Mouse (Mus musculus) MEL (cell line): ENCODE data around the gene Rbpj. TPM values are rescaled to one million over a fixed set of nuclear protein-coding genes. Genes with fewer than 3 reads are reported as not detected.

Experiments used
- DNase-seq: peaks from one replicate; pipeline ENCODE4 v3.0.0; 2011; ENCODE audit warnings: low read depth, low spot score
- H3K27ac ChIP-seq: 2 replicates; pipeline ENCODE4 v1.5.1; 2012; ENCODE audit warnings: low read depth, mild to moderate bottlenecking, control low read depth, low read length, moderate library complexity; ENCODE audit not compliant: control insufficient read depth
- H3K27me3 ChIP-seq, 2 experiments: fragments of 150-350 bp in 1 of 2; sonication (generic) in 1 of 2; 2 replicates each; pipeline ENCODE4 v1.6.1; 2012; ENCODE audit warnings: low read length in 2 of 2, mild to moderate bottlenecking in 2 of 2, improper control_type of control experiment in 1 of 2, moderate library complexity in 1 of 2; ENCODE audit not compliant: insufficient read depth in 2 of 2, control insufficient read depth in 1 of 2
- H3K36me3 ChIP-seq, 2 experiments: 2 replicates each; pipeline ENCODE4 v1.6.1; 2012 to 2014; ENCODE audit warnings: low read length in 2 of 2, improper control_type of control experiment in 1 of 2, inconsistent platforms in 1 of 2, mild to moderate bottlenecking in 1 of 2; ENCODE audit not compliant: insufficient read depth in 2 of 2, control insufficient read depth in 1 of 2
- H3K4me1 ChIP-seq, 2 experiments: fragments of 150-350 bp in 1 of 2; sonication (generic) in 1 of 2; 2 replicates each; pipeline ENCODE4 v1.6.1; 2012; ENCODE audit warnings: low read length in 2 of 2, improper control_type of control experiment in 1 of 2, mild to moderate bottlenecking in 1 of 2; ENCODE audit not compliant: insufficient read depth in 2 of 2, control insufficient read depth in 1 of 2
- H3K4me3 ChIP-seq, 2 experiments: fragments of 150-350 bp in 1 of 2; sonication (generic) in 1 of 2; 2 replicates each; pipeline ENCODE4 v1.5.1; 2012; ENCODE audit warnings: low read depth in 2 of 2, low read length in 2 of 2, mild to moderate bottlenecking in 2 of 2, moderate library complexity in 2 of 2, control low read depth in 1 of 2, improper control_type of control experiment in 1 of 2; ENCODE audit not compliant: control insufficient read depth in 1 of 2, insufficient read depth in 1 of 2
- H3K79me2 ChIP-seq: 2 replicates; pipeline ENCODE4 v1.6.1; 2012; ENCODE audit warnings: mild to moderate bottlenecking, low read length, moderate library complexity; ENCODE audit not compliant: control insufficient read depth, poor library complexity, insufficient read depth
- H3K9ac ChIP-seq: 2 replicates; pipeline ENCODE4 v1.6.1; 2012; ENCODE audit warnings: low read depth, mild to moderate bottlenecking, control low read depth, low read length, moderate library complexity; ENCODE audit not compliant: control insufficient read depth, poor library complexity, severe bottlenecking
- H3K9me3 ChIP-seq: fragments of 150-350 bp; sonication (generic); replicated peaks from 2 replicates; pipeline ENCODE4 v1.6.1; 2012; ENCODE audit warnings: mild to moderate bottlenecking, low read length, improper control_type of control experiment, moderate library complexity; ENCODE audit not compliant: insufficient read depth
- CHD1 ChIP-seq: IDR thresholded peaks from 2 replicates; pipeline ENCODE4 v1.6.1; 2012; ENCODE audit warnings: low read depth, mild to moderate bottlenecking, inconsistent platforms, low read length, improper control_type of control experiment
- E2F4 ChIP-seq: IDR thresholded peaks from 2 replicates; pipeline ENCODE4 v1.6.1; 2011; ENCODE audit warnings: low read depth, low read length, improper control_type of control experiment, borderline replicate concordance
- ELF1 ChIP-seq: IDR thresholded peaks from 2 replicates; pipeline ENCODE4 v1.6.1; 2014; ENCODE audit warnings: low read depth, mild to moderate bottlenecking, inconsistent platforms, low read length, improper control_type of control experiment, moderate library complexity
- EP300 ChIP-seq, 2 experiments: IDR thresholded peaks; 2 replicates each; pipeline ENCODE4 v1.6.1; 2011; ENCODE audit warnings: improper control_type of control experiment in 2 of 2, low read length in 2 of 2, low read depth in 1 of 2, mild to moderate bottlenecking in 1 of 2
- GABPA ChIP-seq: IDR thresholded peaks from 2 replicates; pipeline ENCODE4 v1.6.1; 2012; ENCODE audit warnings: low read depth, mild to moderate bottlenecking, inconsistent platforms, low read length, improper control_type of control experiment, moderate library complexity
- GATA1 ChIP-seq: IDR thresholded peaks from 2 replicates; pipeline ENCODE4 v1.6.1; 2011; ENCODE audit warnings: low read depth, low read length, improper control_type of control experiment
- HCFC1 ChIP-seq: IDR thresholded peaks from 2 replicates; pipeline ENCODE4 v1.6.1; 2012; ENCODE audit warnings: low read depth, mild to moderate bottlenecking, inconsistent platforms, low read length, improper control_type of control experiment, moderate library complexity
- MAFK ChIP-seq: IDR thresholded peaks from 2 replicates; pipeline ENCODE4 v1.6.1; 2011; ENCODE audit warnings: low read depth, mild to moderate bottlenecking, low read length, improper control_type of control experiment, borderline replicate concordance
- MAX ChIP-seq: IDR thresholded peaks from 2 replicates; pipeline ENCODE4 v1.6.1; 2011; ENCODE audit warnings: low read length, improper control_type of control experiment
- MEF2A ChIP-seq: IDR thresholded peaks from 2 replicates; pipeline ENCODE4 v1.6.1; 2014; ENCODE audit warnings: low read depth, mild to moderate bottlenecking, inconsistent platforms, low read length, improper control_type of control experiment; ENCODE audit not compliant: poor library complexity, insufficient replicate concordance, severe bottlenecking; ENCODE audit errors: extremely low read depth
- MYB ChIP-seq: IDR thresholded peaks from 2 replicates; pipeline ENCODE4 v1.6.1; 2011; ENCODE audit warnings: mild to moderate bottlenecking, low read depth, low read length, improper control_type of control experiment
- NRF1 ChIP-seq: IDR thresholded peaks from 2 replicates; pipeline ENCODE4 v1.6.1; 2014; ENCODE audit warnings: low read depth, mild to moderate bottlenecking, inconsistent platforms, low read length, improper control_type of control experiment, moderate library complexity; ENCODE audit not compliant: poor library complexity, insufficient read depth, severe bottlenecking
- POLR2A ChIP-seq, 2 experiments: IDR thresholded peaks; 2 replicates each; pipeline ENCODE4 v1.6.1; 2011 to 2012; ENCODE audit warnings: low read length in 2 of 2, mild to moderate bottlenecking in 2 of 2, control low read depth in 1 of 2, improper control_type of control experiment in 1 of 2, low read depth in 1 of 2, moderate library complexity in 1 of 2; ENCODE audit not compliant: control insufficient read depth in 1 of 2, insufficient read depth in 1 of 2, poor library complexity in 1 of 2
- POLR2AphosphoS2 ChIP-seq: IDR thresholded peaks from 2 replicates; pipeline ENCODE4 v1.6.1; 2011; ENCODE audit warnings: low read length, improper control_type of control experiment
- TAL1 ChIP-seq: IDR thresholded peaks from 2 replicates; pipeline ENCODE4 v1.6.1; 2012; ENCODE audit warnings: mild to moderate bottlenecking, inconsistent platforms, low read length, moderate library complexity, mixed read lengths
- TBP ChIP-seq: IDR thresholded peaks from 2 replicates; pipeline ENCODE4 v1.8.0; 2011; ENCODE audit warnings: low read depth, low read length, improper control_type of control experiment
- USF1 ChIP-seq: IDR thresholded peaks from 2 replicates; pipeline ENCODE4 v1.6.1; 2014; ENCODE audit warnings: low read depth, mild to moderate bottlenecking, inconsistent platforms, low read length, improper control_type of control experiment, moderate library complexity
- ZMIZ1 ChIP-seq: IDR thresholded peaks from 2 replicates; pipeline ENCODE4 v1.6.1; 2012; ENCODE audit warnings: low read depth, mild to moderate bottlenecking, inconsistent platforms, low read length, improper control_type of control experiment, moderate library complexity
- ZNF384 ChIP-seq: IDR thresholded peaks from 2 replicates; pipeline ENCODE4 v1.6.1; 2012; ENCODE audit warnings: low read depth, mild to moderate bottlenecking, inconsistent platforms, low read length, improper control_type of control experiment
- polyA plus RNA-seq, 2 experiments: library from polyadenylated mRNA; stranded (reverse) in 1 of 2; unstranded in 1 of 2; fragments of >175 nt in 1 of 2; fragments of >200 nt in 1 of 2; gene quantifications; 2 replicates each; pipeline versions ENCODE4 v1.2.1 to v1.2.4; 2012; ENCODE audit warnings: low replicate concordance in 2 of 2, low read depth in 1 of 2; ENCODE audit not compliant: insufficient read length in 2 of 2, insufficient read depth in 1 of 2, missing spikeins in 1 of 2
- total RNA-seq: library from RNA; depleted of rRNA; stranded (reverse); fragments of 300-350 nt; gene quantifications from 2 replicates; pipeline ENCODE4 v1.2.3, GENCODE M21; 2012

Gene Rbpj
- total and polyA plus RNA-seq, 3 experiments = 6.0 to 34.5 (median 19.1) TPM

DNA sequence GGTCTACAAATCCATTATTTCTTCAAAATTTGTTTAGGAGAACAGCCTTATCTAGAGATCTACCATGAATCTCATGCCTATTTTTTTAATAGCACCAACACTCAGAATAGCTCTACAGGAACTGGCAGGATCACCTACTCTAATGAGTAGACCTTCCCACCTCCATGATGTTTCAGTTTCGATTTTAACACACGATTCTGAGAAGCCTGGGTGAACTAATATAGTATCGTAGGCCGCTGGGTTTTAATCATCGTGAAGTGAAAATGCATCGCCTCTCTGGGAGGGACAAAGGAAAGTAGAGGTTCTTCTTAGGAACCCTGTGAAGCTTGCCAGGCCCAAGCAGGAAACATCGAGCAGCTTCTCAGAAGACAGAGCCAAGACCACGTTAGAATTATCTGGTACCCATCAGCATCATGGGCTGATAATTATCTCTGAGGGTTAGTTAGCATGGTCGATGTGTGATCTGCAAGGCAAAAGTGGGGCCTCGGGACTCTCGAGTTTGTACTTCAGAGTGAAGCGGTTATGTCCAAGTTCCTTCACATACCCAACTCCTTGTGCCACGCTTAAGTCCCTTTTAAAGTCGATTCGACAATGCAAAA lies 100.6 kb downstream of the Rbpj start:
- no peak for DNase-seq
- no peak overlapping the region for H3K27ac ChIP-seq

DNA sequence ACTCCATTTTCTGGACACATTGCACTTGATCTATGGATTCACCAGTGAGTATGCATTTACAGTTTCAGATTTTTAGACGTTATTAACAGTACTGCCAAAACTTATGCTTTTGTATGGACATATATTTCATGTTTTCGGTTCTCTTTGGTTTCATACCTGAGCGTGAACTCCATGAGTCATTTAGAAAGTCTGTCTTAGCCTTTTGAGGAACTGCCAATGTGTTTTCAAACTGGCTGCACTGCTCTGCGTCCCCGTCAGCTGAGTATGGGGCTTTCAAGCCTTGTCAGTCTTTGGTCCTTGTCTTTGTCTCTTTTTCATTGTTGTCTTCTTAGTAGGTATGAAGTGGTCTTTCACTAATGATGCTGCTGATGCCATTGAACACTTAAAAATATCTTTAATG lies 106.5 kb downstream of the Rbpj start:
- no peak for TF ChIP-seq MAFK
- TF ChIP-seq ZMIZ1 = no peak
- no peak for TF ChIP-seq EP300 (IDR thresholded peaks at IDR 0.05; ENCODE audit: low read depth in 1 of 2, low read length in 2 of 2)
- no peak for TF ChIP-seq POLR2AphosphoS2
- TF ChIP-seq E2F4 = no peak
- no peak for TF ChIP-seq GATA1
- TF ChIP-seq TAL1 = no peak
- TF ChIP-seq MAX = no peak
- no peak for TF ChIP-seq HCFC1
- no peak for TF ChIP-seq NRF1
- no peak for TF ChIP-seq POLR2A (IDR thresholded peaks at IDR 0.05; ENCODE audit: control insufficient read depth in 1 of 2, insufficient read depth in 1 of 2, low read depth in 1 of 2, low read length in 2 of 2, poor library complexity in 1 of 2)
- TF ChIP-seq GABPA = no peak
- no peak for TF ChIP-seq ZNF384
- TF ChIP-seq MEF2A = no peak
- no peak for TF ChIP-seq MYB
- TF ChIP-seq TBP = no peak
- no peak for TF ChIP-seq ELF1
- TF ChIP-seq CHD1 = no peak
- no peak for TF ChIP-seq USF1
- Histone ChIP-seq H3K4me1 (no peaks in the 10 kb centered on the region), H3K27ac (no peak overlapping the region), H3K27me3 (no peaks in the 10 kb centered on the region; a peak in 1 of 4 replicates), H3K79me2 (no peaks in the 10 kb centered on the region), H3K4me3 (no peak overlapping the region), H3K9me3 (no peaks in the 10 kb centered on the region), H3K9ac (no peak overlapping the region), H3K36me3 (no peaks in the 10 kb centered on the region)
- no peak for DNase-seq

More for the DNA sequence above, 100.6 kb downstream of the Rbpj start:
- Histone ChIP-seq H3K4me3 (no peak overlapping the region), H3K79me2 (no peaks in the 10 kb centered on the region), H3K36me3 (no peaks in the 10 kb centered on the region), H3K9me3 (no peaks in the 10 kb centered on the region), H3K9ac (no peak overlapping the region), H3K27me3 (peaks cover 0 to 2% of the 10 kb centered on the region in 2 experiments; a peak in 1 of 4 replicates), H3K4me1 (no peaks in the 10 kb centered on the region)
- no peak for TF ChIP-seq TBP
